Mouse (Mus musculus): Measurements from ENCODE around the gene Slc25a42. TPM values are rescaled to one million over a fixed set of nuclear protein-coding genes. Genes with fewer than 3 reads are reported as not detected.

The Slc25a42 gene
- polyA plus RNA-seq, 1 experiment from 2014 or later, result 5.1 TPM

DNA sequence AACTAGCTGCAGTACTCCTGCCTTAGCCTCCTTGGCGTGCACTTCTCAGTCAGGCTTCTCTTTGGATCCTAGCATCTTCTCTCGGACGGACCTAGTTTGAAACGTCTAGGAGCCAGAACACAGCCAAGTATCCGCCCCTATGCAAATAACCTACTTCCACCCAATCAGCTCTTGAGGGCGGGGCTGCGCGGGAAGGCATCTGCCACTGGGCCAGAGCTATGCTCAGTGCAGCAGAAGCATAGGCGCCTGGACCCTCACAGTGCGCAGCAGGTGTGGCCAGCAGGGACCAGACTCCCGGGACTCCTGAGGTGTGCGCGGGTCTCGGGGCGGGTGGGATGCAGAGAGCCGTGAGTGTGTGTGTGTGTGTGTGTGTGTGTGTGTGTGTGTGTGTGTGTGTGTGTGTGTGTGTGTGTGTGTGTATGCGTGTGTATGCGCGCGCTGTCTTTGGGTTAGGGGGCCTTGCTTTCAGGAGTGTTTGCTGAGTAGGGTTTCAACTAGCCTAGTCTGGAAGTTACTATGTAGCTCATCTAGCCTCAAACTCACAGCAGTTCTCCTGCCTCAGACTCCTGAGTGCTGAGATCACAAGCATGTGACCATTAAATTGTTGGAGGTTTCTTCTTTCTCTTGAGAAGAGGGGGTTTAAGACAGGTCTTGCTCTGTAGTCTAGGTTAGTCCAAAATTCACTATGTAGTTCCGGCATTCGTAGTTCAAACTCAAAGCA is 59.4 kb downstream of the Slc25a42 start:
- no peaks in the 10 kb centered on the region for H3K27me3 ChIP-seq (ENCODE audit: control insufficient read depth, insufficient read depth, low read length)
- no peaks in the 10 kb centered on the region for H3K9me3 ChIP-seq (replicated peaks; ENCODE audit: control insufficient read depth, low read length)
- H3K9ac ChIP-seq (ENCODE audit: low read length), result peak overlapping the region; percentile 31; the same call in 1 of the 2 replicates
- no peaks in the 10 kb centered on the region; the same call in 1 of the 2 replicates for H3K4me1 ChIP-seq (ENCODE audit: control insufficient read depth, insufficient read depth, low read length)
- peak; percentile 92 for ATAC-seq (ENCODE audit: insufficient read depth, low FRiP score)
- peak overlapping the region; percentile 36 for H3K4me2 ChIP-seq (ENCODE audit: low read depth, low read length)
- WGBS, result 14% methylated on average over 22 of the region's 22 CpGs
- no peaks in the 10 kb centered on the region for H3K36me3 ChIP-seq (ENCODE audit: control insufficient read depth, insufficient read depth, low read length)
- no peak overlapping the region; the same call in 1 of the 2 replicates for H3K4me3 ChIP-seq (replicated peaks; ENCODE audit: low read length)
- H3K27ac ChIP-seq (ENCODE audit: low read length), result no peak overlapping the region

DNA sequence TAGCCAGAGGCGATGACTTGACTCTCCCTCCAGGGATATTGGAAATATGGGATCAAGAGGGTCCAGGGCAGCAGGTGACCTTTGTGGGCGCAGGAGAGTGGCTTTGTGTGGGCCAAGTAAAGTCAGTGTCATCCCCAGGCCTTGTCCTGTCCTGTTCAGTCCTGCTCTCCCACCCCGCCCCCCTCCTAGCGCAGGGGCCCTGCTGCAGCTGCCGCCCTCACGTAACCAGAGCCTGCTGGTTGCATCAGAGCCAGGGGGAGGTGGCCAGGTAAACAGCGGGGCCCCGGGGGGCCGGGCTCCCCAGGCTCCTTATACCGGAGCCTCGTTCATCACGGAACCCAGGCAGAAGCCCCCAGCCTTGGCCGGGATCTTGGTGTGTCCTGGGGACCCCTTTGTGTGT is 61.9 kb downstream of the Slc25a42 start:
- H3K27me3 ChIP-seq (ENCODE audit: control insufficient read depth, insufficient read depth, low read length), result no peaks in the 10 kb centered on the region
- no peak overlapping the region for H3K4me3 ChIP-seq (replicated peaks; ENCODE audit: low read length)
- H3K9me3 ChIP-seq (replicated peaks; ENCODE audit: control insufficient read depth, low read length), result no peaks in the 10 kb centered on the region
- no peak; the same call in 1 of the 2 replicates for ATAC-seq (ENCODE audit: insufficient read depth, low FRiP score)
- WGBS, result 18% methylated on average over 13 of the region's 13 CpGs
- H3K27ac ChIP-seq (ENCODE audit: low read length), result no peak overlapping the region
- H3K4me1 ChIP-seq (ENCODE audit: control insufficient read depth, insufficient read depth, low read length), result no peaks in the 10 kb centered on the region; the same call in 1 of the 2 replicates
- no peak overlapping the region for H3K4me2 ChIP-seq (ENCODE audit: low read depth, low read length)
- no peaks in the 10 kb centered on the region for H3K36me3 ChIP-seq (ENCODE audit: control insufficient read depth, insufficient read depth, low read length)
- H3K9ac ChIP-seq (ENCODE audit: low read length), result peak overlapping the region; percentile 47; the same call in 1 of the 2 replicates

DNA sequence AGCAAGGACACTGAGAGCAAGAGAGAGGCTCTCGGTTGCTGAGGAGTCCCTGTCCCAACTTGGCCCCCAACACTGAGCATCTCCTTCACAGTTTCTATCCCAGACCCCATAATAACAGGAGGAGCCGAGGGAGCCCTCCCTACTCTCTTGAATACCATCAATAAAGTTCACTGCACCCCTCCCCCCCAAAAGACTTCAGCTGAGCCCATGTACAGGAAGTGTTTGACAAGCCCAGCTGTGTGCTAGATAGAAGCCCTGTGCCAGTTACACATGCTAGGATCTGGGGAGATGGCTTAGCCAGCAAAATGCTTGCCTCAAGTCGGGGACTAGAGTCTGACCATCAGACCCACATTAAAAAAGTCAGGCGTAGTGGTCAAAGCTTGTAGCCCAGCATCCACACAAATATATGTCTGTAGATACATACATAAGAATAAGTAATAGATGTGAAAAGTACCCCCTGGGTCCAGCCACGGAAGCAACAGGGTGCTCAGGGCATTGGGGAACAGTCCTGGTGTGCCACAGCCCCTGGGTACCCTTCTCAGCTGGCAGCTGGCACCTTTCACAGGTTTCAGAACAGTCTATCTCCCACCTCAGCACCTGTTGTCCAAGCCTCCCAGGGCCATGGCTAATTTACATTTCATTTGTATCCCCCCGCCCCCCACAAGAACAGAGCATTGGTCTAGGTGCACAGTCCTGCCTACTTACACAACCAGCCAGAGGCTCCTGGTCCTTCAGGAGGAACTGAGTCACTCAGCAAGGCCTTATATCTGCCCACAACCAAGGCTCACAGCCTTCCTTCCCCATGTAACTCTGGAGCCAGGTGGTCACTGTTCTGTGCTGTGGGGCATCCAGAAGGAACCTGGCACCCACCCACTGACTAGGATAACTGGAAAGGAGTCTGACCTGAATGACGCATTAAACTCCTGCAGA is 64.2 kb downstream of the Slc25a42 start:
- Histone ChIP-seq H3K4me3 (replicated peaks; ENCODE audit: low read length) (no peak overlapping the region), H3K27ac (ENCODE audit: low read length) (no peak overlapping the region), H3K4me1 (ENCODE audit: control insufficient read depth, insufficient read depth, low read length) (no peaks in the 10 kb centered on the region; the same call in 1 of the 2 replicates), H3K36me3 (ENCODE audit: control insufficient read depth, insufficient read depth, low read length) (peaks cover 5% of the 10 kb centered on the region; the same call in 1 of the 2 replicates), H3K27me3 (ENCODE audit: control insufficient read depth, insufficient read depth, low read length) (no peaks in the 10 kb centered on the region), H3K4me2 (ENCODE audit: low read depth, low read length) (no peak overlapping the region), H3K9me3 (replicated peaks; ENCODE audit: control insufficient read depth, low read length) (no peaks in the 10 kb centered on the region), H3K9ac (ENCODE audit: low read length) (no peak overlapping the region)
- WGBS, result 80% methylated on average over 7 of the region's 7 CpGs
- no peak for ATAC-seq (ENCODE audit: insufficient read depth, low FRiP score)

DNA sequence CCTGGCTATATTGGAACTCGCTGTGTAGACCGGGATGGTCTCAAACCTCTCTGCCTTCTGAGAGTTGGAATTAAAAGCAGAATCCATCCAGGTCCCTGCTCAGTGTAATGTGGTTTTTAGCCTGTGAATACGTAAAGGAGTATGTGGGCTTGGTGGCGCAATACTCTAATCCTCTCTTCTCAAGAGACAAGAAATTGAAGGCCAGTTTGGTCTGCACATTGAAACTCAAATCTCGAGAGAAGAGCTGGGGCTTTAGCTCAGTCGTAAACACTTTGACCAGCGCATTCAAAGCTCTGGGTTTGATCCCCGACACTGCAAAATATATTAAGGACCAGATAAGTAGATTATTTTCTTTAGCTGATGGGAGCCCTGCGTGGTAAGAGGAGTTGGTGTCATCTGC is 72.1 kb downstream of the Slc25a42 start:
- H3K27ac ChIP-seq (ENCODE audit: low read length), result peak overlapping the region; percentile 70
- peaks cover 7% of the 10 kb centered on the region; the same call in 1 of the 2 replicates for H3K36me3 ChIP-seq (ENCODE audit: control insufficient read depth, insufficient read depth, low read length)
- peak overlapping the region; percentile 65 for H3K4me3 ChIP-seq (replicated peaks; ENCODE audit: low read length)
- no peaks in the 10 kb centered on the region for H3K27me3 ChIP-seq (ENCODE audit: control insufficient read depth, insufficient read depth, low read length)
- ATAC-seq (ENCODE audit: insufficient read depth, low FRiP score), result no peak
- peak overlapping the region; percentile 73 for H3K9ac ChIP-seq (ENCODE audit: low read length)
- no peaks in the 10 kb centered on the region for H3K9me3 ChIP-seq (replicated peaks; ENCODE audit: control insufficient read depth, low read length)
- 3% methylated on average over 9 of the region's 9 CpGs for WGBS
- H3K4me1 ChIP-seq (ENCODE audit: control insufficient read depth, insufficient read depth, low read length), result peaks cover 15% of the 10 kb centered on the region
- H3K4me2 ChIP-seq (ENCODE audit: low read depth, low read length), result peak overlapping the region; percentile 60

DNA sequence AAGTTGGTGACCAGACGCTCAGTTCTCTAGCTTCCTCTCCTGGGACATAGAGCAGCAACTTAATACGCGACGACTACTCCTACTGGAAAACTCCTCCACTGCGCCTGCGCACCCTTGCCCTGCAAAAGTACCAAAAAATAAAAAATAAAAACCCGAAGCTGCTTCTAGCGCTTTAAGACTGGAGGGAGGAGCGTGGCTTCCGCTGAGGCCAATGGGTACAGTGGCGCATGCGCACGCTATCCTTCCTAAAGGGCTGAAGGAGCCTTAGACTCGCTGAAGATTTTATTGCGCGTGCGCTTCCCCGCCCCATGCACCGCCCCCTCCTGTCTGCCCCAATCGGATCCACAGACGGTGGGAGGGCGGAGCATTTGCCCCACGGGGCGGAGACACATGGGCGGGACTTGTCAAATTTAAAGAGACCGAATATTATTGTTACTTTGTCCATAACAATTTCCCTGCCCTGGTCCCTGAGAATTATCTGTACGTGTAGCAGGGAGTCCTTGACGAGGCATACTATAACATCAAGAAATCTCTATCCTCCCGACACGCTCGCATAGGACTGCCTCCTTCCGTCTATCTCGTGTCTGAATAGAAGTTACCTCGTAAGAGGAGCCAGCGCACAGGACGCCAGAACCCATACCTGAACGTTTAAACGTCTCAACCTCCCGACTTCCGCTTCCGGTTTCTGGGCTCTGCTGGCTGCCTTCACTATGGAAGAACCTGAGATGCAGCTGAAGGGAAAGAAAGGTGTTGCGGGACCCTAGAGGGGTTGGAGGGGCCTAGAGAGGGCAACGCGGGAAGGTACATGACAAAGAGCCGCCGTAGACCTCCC is 72.9 kb downstream of the Slc25a42 start, which contains the start of the genes Rfxank, Borcs8 and Mef2b:
Rfxank (minus strand) TSS at position 129 of the 832 bp plus-strand sequence.
Borcs8 (plus strand) TSS at position 474 of the 832 bp plus-strand sequence.
Mef2b (plus strand) TSS at position 686 of the 832 bp plus-strand sequence.
- Histone ChIP-seq H3K9ac (ENCODE audit: low read length) (peak within 1 kb of the TSS; percentile 78), H3K27me3 (ENCODE audit: control insufficient read depth, insufficient read depth, low read length) (no peaks in the 10 kb centered on the region), H3K27ac (ENCODE audit: low read length) (peak within 1 kb of the TSS; percentile 78), H3K36me3 (ENCODE audit: control insufficient read depth, insufficient read depth, low read length) (peaks cover 7% of the 10 kb centered on the region; the same call in 1 of the 2 replicates), H3K4me3 (replicated peaks; ENCODE audit: low read length) (peak within 1 kb of the TSS; percentile 65), H3K4me1 (ENCODE audit: control insufficient read depth, insufficient read depth, low read length) (peaks cover 15% of the 10 kb centered on the region), H3K4me2 (ENCODE audit: low read depth, low read length) (peak within 1 kb of the TSS; percentile 70), H3K9me3 (replicated peaks; ENCODE audit: control insufficient read depth, low read length) (no peaks in the 10 kb centered on the region)
- under 1% methylated on average over 46 of the region's 46 CpGs for WGBS
- ATAC-seq (ENCODE audit: insufficient read depth, low FRiP score), result peak; percentile 98

DNA sequence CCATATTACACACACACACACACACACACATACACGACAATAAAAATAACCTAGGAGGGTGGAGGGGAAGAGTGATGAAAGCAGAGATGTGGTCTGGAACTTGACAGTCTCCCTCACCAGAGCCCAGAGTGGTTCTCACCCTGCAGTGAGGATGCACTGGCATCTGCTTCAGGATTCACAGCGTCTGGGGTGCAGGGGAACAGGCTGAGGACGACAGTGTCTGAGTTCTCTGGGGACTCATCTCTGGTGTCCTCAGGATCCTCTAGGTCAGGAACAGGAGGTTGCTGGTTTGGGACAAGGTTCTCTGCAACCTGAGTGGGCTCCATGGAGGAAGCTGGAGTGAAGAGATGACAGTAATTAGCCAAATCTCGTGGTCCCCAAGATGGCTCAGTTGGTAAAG is 74.2 kb downstream of the Slc25a42 start:
- Histone ChIP-seq H3K36me3 (ENCODE audit: control insufficient read depth, insufficient read depth, low read length) (peaks cover 1% of the 10 kb centered on the region), H3K9me3 (replicated peaks; ENCODE audit: control insufficient read depth, low read length) (no peaks in the 10 kb centered on the region), H3K27ac (ENCODE audit: low read length) (no peak overlapping the region), H3K4me3 (replicated peaks; ENCODE audit: low read length) (peak overlapping the region; percentile 65), H3K9ac (ENCODE audit: low read length) (peak overlapping the region; percentile 78), H3K27me3 (ENCODE audit: control insufficient read depth, insufficient read depth, low read length) (no peaks in the 10 kb centered on the region), H3K4me1 (ENCODE audit: control insufficient read depth, insufficient read depth, low read length) (peaks cover 15% of the 10 kb centered on the region), H3K4me2 (ENCODE audit: low read depth, low read length) (peak overlapping the region; percentile 70; the same call in 1 of the 2 replicates)
- no peak for ATAC-seq (ENCODE audit: insufficient read depth, low FRiP score)
- 67% methylated on average over 4 of the region's 4 CpGs for WGBS

DNA sequence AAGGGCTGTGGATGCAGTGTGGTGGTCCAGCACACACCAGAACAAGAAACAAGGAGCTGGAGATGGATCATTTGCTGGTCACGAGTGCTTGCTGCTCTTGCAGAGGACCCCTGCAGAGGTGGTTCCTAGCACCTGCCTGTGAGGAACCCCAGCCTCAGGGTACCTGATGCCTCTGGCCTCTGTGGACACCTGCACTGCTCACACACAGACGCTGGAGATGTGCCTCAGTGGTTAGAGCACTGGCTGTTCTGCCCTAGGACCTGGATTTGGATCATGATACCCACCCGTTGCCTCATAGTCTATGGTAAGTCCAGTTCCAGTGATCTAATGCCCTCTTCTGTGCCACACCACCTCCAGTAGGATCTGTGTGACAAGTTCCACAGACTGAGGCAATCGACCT is 75.5 kb downstream of the Slc25a42 start:
- Histone ChIP-seq H3K4me1 (ENCODE audit: control insufficient read depth, insufficient read depth, low read length) (peaks cover 15% of the 10 kb centered on the region), H3K9me3 (replicated peaks; ENCODE audit: control insufficient read depth, low read length) (no peaks in the 10 kb centered on the region), H3K4me2 (ENCODE audit: low read depth, low read length) (no peak overlapping the region), H3K27me3 (ENCODE audit: control insufficient read depth, insufficient read depth, low read length) (no peaks in the 10 kb centered on the region), H3K27ac (ENCODE audit: low read length) (no peak overlapping the region), H3K9ac (ENCODE audit: low read length) (no peak overlapping the region), H3K36me3 (ENCODE audit: control insufficient read depth, insufficient read depth, low read length) (no peaks in the 10 kb centered on the region; the same call in 1 of the 2 replicates), H3K4me3 (replicated peaks; ENCODE audit: low read length) (no peak overlapping the region)
- ATAC-seq (ENCODE audit: insufficient read depth, low FRiP score), result no peak
- 93% methylated on average over 4 of the region's 4 CpGs for WGBS

DNA sequence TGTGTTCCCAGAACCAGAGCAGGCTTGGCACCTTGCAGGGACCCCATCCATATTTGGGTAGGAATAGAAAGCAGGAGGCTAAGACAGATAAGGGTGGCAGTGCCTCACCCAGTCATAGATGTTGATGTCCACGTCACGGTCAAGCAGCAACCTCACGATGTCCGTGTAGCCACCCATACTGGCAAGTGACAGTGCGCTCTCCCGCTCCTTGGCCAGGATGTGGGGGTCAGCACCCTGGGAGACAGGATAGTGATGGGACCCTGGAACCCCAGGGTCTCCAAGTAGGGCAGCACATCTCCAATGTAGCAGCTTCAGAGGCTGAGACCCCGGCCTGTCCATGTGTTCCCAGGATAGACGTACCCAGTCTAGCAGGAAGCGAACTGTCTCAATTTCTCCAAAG is 77.2 kb downstream of the Slc25a42 start:
- no peak for ATAC-seq (ENCODE audit: insufficient read depth, low FRiP score)
- 88% methylated on average over 9 of the region's 9 CpGs for WGBS

More for the DNA sequence above, 77.2 kb downstream of the Slc25a42 start:
- Histone ChIP-seq H3K27ac (ENCODE audit: low read length) (no peak overlapping the region), H3K36me3 (ENCODE audit: control insufficient read depth, insufficient read depth, low read length) (no peaks in the 10 kb centered on the region; the same call in 1 of the 2 replicates), H3K9ac (ENCODE audit: low read length) (no peak overlapping the region), H3K4me3 (replicated peaks; ENCODE audit: low read length) (no peak overlapping the region), H3K4me1 (ENCODE audit: control insufficient read depth, insufficient read depth, low read length) (peaks cover 8% of the 10 kb centered on the region; the same call in 1 of the 2 replicates), H3K9me3 (replicated peaks; ENCODE audit: control insufficient read depth, low read length) (no peaks in the 10 kb centered on the region), H3K4me2 (ENCODE audit: low read depth, low read length) (no peak overlapping the region), H3K27me3 (ENCODE audit: control insufficient read depth, insufficient read depth, low read length) (no peaks in the 10 kb centered on the region)
